Mouse (Mus musculus) MN1 (cell line): ENCODE measurements around the gene Spag17.
A peak's percentile ranks its signal among the peaks of the same experiment; 100 is the strongest.
"Not testable (repeated sequence)": the region's sequence is repeated elsewhere in the genome, so short reads cannot be mapped to it uniquely, and the experiment has no call there.

Experiments
- DNase-seq: peaks from one replicate; pipeline ENCODE4 v3.0.0-alpha.2; 2016; ENCODE audit warnings: low spot score

Spag17 gene

DNA sequence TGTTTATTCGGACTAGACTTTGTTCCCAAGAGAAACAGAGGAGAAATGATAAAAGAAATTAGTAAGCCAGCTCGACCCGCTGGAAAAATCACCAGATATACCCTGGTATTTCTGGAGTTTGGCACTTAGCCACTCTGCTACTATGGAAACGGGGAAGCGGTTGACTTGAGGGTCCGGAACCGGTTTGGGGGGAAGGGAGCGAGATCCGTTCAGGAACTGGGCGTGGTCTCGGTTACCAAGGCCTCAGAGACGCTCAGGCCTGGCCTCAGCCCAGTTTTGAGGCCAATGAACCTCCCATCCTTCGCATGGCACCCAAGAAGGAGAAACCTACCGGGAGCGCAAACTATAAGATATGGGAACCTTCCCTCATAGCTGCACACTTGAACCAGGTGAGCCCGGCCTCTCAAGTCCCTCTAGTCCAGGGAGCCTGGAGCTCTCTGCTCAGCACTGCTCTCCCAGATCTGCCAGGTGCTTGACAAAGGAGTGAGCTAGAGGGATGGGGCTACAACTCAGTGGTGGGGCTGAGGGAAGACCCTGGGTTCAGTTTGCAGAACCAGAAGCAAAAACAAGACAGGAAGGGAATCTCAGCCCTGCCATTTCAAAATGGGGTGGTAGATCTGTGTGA is at the start of gene Spag17:
Spag17 (plus strand) TSS at position 220 of the 625 bp plus-strand sequence.
- no peak for DNase-seq

DNA sequence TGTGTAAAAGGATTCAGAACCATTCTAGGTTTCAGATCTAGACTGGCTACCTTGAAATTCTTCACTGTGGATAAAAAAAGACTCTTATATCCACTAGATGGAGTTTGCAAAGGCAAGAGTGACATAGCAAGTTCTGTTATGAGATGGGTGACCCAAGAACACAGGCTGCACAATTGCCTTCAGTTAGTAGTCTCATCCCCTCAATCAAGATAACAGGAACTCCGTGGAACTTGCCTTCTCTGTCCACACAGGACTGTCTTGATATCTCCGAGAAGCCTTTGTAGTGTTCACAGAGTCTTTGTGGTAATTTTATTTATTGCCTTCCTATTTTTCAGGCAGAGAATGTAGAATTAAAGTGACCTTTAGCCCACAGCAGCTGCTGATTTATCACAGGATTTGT is 42.9 kb upstream of the Spag17 start:
- DNase-seq, result no peak

- no peak for DNase-seq
Measured at GRCm38 (mm10) chr3:99842808-99843207, 42.4 kb upstream of the Spag17 start.

DNA sequence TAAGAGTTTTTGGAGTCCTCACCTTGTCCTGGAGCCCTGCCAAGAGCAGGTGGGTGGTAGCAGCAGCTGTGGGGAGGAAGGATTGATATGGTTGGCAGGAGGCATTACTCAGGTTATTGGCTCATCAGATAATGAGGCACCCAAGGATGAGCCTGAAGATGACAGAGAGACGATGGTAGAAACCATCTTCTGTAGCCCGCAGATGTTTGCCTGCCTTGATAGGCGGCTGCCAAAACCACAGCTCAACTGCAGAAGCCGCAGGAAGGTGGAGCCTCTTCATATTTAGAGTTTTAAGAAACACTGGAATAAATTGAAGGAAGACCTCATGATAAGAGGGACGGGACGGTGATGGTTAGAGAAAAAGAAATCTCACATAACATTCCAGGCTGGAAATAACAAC is 42.0 kb upstream of the Spag17 start:
- no peak for DNase-seq

- DNase-seq, result no peak
Measured at GRCm38 (mm10) chr3:99850926-99851325, 34.3 kb upstream of the Spag17 start.

DNA sequence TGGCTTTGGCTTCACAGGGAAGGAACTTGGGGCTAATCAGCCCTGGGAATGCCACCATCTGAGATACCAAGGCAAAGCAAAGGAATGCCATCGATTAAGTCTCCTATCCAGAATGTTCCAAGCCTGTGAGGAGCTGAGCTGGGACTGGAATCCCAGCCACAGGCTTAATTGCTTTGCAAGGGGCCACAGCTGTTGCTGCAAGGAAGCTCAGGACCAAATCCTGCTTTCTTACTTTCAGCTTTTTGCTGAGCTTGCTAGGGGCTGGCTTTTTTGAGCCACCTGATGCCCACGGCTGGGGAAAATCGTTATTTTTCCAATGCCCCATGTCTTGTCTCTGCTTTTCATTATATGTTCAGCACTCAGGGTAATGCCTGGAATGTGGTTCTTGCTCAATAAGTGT is 30.6 kb upstream of the Spag17 start:
- no peak for DNase-seq

DNA sequence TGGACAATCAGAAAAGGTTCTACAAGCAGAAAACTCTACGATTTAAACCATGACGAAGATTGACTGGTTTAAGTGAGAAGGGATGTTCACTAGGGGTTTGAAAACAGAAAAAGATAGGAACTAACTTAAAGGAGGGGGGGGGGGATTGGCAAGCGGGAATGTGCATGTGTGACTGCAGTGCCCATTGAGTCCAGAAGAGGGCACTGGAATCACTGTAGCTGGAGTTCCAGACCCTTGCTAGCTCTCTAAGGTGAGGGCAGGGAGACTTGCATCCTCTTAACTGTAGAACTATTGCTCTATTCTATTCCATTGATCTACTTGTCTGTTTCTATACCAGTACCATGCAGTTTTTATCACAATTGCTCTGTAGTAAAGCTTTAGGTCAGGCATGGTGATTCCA is 26.3 kb upstream of the Spag17 start:
- DNase-seq, result no peak

DNA sequence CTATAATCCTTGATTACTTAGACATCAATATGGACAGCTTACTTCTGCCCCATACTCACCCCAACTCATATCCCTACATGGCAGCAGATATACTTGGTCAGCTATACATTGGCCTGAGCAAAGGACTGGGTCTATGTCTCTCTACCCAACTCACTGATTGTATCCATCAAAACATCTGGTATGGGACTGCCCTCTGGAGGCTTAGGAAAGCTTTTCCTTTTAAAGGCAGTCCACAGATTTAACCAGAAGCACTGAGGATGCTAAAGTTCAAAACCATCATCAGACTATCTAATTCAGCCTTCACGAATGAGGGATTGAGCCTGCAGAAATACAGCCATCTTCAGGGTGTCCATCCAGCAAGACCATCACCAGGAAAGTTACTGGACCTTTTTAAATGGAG is 20.5 kb upstream of the Spag17 start:
- no peak for DNase-seq

DNA sequence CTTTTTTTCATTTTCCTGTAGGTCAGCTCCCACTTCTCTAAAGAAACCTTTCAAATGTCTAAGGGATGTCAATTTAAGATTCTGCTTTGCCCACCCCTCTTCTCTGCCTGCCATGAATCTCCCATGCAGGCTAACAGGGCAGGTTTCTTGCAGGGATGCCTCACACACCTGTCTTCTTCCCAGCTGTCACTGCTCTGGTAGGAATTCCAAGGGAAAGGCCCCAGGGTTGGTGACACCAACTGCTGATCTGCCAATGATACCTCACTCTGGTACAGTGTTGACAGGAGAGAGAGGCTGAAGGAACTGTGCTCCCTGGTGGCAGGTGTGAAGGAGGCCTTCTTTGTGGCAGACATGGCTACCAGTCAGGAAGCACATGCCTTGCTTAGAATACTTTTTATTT is 10.1 kb upstream of the Spag17 start:
- DNase-seq, result no peak

GRCm38 (mm10) chr3:99881498-99881897 is 3.7 kb upstream of the Spag17 start:
- no peak for DNase-seq

DNA sequence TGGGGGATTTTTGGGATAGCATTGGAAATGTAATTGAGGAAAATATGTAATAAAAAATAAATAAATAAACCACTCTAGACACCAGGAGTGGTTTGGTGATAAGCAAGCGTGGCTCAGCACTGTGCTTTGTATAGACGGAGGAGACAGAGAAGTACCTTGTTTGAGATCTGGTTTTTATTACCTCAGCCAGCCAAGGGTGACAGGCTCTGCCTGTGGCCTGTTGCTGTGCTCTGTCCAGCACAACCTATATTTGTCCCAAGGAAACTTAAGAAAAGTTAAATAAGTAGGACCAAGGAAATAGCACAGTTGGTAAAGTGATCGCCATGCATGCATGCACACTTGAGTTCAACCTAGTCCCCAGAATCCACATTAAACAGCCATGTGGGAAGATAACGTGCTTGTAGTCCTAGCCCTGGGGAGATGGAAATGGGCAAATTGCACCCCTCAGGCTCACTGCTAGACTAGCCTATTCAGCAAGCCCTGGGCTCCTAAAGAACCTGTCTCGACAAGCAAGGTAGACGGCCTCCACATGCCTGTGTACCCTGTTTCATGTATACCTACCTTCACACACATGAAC is 1.1 kb upstream of the Spag17 start:
- no peak for DNase-seq

DNA sequence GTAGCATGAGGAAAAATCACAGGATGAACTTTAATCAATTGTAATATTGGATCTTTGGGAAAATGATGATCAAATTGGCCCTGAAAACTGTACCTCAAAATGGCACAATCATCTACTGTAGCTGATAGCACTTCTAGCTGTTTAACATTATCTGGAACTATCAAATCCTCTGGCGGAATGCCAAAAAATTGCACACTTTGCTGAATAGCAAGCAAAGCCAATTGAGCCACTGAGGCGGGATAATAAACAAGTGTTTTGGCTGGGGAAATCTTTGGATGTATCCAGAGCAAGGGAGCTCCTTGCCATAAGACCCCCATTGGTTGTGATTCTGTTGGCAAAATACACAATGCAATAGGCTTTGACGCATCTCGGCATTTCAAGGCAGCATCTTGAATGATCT is 9.5 kb downstream of the Spag17 start:
- not testable (repeated sequence) for DNase-seq

DNA sequence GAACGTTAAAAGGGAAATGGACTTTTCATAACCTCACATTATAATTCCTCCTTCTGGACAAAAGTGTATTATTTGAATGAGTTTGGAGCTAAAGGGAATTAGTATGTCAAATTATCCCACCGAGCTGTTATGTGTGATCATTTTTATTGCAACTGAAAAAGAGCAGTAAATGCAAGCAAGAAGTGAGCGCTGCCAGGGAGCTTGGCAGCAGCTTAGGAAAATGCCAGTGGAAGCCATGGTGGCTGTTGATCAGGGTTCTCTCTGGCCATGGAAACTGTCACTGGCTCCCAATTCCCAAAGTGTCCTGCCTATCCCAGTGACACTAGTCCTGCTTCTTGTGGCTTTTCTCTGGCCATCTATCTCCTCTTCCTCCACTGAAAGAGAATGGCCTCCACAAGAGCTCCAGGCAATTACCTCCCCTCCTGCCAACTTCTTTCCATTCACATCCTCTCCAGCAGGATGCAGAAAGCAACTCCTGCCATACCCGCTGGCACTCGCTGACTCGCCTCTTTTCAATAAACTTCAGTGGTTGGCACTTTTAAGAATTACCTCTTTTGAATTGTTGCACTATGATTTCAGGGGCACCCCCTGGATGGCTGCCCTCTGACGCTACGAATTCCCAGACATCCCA is 28.7 kb downstream of the Spag17 start:
- no peak for DNase-seq

- no peak for DNase-seq
Measured at GRCm38 (mm10) chr3:99922944-99923343, 37.7 kb downstream of the Spag17 start.

DNA sequence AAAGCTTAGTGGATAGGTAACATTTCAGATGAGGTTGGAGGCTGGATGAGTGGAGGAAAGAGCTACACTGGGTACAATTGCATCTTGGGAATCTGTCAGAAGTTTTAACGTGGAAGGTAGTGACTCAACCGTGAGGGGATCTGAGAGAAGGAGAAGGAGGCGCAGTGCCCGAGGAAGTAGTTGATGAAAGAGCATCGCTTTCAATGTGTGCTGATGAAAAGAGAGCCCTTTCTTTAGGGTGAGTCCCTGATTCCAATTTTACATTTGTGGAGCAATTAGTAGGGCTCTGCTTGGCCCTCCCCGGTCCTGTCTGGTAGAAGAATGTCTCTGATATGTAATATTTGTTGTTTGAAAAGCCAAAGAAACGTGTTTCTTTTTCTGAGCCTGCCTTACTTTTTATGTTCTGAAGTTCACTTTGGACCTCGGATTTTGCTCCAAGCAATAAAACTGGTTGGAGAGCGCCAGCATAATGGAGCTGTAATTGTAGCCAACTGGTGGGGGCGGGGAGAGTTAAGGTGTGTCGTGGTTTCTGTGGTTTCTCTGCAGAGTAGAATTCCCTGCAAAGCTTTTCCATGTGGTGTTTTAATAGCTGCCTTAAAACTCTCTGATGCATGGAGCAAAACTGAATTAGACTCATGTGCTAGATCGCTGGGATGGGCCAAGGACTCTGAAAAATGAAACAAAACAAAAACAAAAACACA is 45.9 kb downstream of the Spag17 start:
- DNase-seq, result no peak

- DNase-seq, result no peak
Measured at GRCm38 (mm10) chr3:99936159-99936558, 51.0 kb downstream of the Spag17 start.

GRCm38 (mm10) chr3:99938611-99939286 is 53.5 kb downstream of the Spag17 start:
- peak; percentile 11 for DNase-seq

DNA sequence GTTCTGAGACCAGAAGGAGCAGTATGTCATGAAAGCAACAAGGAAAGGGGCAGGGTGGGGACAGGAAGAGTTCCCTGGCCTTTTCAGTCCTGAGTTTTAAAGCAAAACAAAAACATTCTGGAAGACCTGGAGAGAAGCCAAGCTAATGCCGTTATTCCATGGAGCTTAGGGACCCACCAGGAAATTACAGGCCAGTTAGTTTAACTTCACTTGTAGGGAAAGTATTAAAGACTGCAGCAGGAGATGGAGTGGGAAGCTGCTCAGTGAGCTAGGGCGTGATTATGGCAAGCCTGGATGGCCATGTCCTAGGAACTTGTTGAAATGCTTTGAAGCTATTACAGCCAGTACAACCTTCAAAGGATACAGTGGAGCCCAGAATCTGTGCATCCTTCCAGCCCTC is 60.0 kb downstream of the Spag17 start:
- no peak for DNase-seq

- DNase-seq, result no peak
Measured at GRCm38 (mm10) chr3:99954039-99954602, 68.9 kb downstream of the Spag17 start.

DNA sequence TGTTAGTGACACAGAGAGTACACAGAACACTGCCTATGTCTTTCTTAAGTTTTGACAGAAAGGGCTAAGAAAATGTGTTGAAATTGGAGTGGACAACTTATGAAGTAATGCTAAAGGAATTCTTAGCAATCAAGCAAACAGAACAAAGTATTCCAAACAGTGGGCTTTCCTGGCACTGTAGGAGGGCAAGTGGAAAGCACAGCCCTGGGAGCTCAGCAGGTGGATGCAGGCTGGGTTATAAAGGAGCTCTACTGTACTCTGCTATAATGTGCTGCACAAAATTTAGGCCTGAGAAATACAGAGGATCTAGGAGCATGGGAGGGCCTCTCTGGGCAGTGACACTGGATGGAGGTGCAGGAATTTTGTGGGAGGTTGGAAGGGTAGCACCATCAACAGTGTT is 71.3 kb downstream of the Spag17 start:
- DNase-seq, result no peak

DNA sequence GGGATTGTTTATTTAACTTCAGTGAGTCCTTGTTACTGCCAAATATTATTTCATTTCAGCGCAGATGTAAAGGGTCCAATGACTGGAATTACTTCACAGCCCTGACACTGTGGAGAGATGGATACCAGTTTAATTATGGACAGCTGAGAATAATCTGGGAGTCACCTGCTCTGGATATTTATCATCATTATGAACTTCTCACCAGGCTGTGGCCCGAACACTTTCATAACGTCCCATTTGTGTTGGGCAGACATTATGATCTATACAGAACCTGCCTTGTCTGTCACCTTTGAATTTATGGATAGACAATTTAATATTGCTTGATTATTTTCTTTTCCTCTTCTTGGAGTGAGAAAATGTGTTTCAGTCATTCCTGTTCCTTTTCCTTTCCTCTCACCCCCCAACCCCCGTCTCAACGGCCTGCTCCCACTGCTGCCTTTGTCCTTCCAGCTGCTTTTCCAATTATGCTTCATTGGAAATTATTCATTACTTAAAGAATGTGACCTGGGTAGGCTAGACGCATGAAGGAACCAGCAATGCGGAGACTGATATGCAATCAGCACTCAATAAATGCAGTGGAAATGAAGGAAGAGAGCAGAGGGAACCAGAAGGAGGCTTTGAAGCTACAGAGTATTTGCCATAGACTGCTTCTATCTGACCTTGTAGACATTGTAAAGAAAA is 74.7 kb downstream of the Spag17 start:
- DNase-seq, result no peak

- DNase-seq, result no peak
Measured at GRCm38 (mm10) chr3:99964345-99964744, 79.1 kb downstream of the Spag17 start.
